Mouse (Mus musculus) G1E (cell line): ENCODE results near the gene Peli1.

Experiments used
- CTCF ChIP-seq: IDR thresholded peaks from 2 replicates; pipeline ENCODE4 v1.5.1; 2012; ENCODE audit warnings: low read depth, low read length, inconsistent platforms, mixed read lengths
- GATA2 ChIP-seq: IDR thresholded peaks from 2 replicates; pipeline ENCODE4 v1.6.1; 2012; ENCODE audit warnings: low read depth, low read length, inconsistent platforms, borderline replicate concordance
- TAL1 ChIP-seq: conservative IDR thresholded peaks from 2 replicates; pipeline ENCODE4 v1.6.1; 2012; ENCODE audit warnings: low read depth, low read length, inconsistent platforms, mixed read lengths

GRCm38 (mm10) chr11:21058415-21058781 lies 32.7 kb upstream of the Peli1 start:
- no peak for TF ChIP-seq CTCF
- TF ChIP-seq TAL1, result no peak
- no peak for TF ChIP-seq GATA2
